Mouse (Mus musculus) limb, embryonic 14.5 days (tissue): ENCODE data around the gene Gstp3. TPM values are rescaled to one million over a fixed set of nuclear protein-coding genes. Genes with fewer than 3 reads are reported as not detected.

Experiments used
- ATAC-seq: fragments of 200-750 bp; cut with Nextera tagmentation; 2 replicates; pipeline ENCODE4 v1.8.0; 2017; ENCODE audit warnings: low read depth, moderate number of reproducible peaks, moderate TSS enrichment; ENCODE audit not compliant: low FRiP score
- DNase-seq: peaks from one replicate; pipeline ENCODE4 v3.0.0-alpha.2; 2015; ENCODE audit warnings: low spot score
- H3K27ac ChIP-seq: fragments of 300-500 bp; sonication (generic); replicated peaks from 2 replicates; pipeline ENCODE4 v1.5.1; 2014; ENCODE audit warnings: low read depth, mild to moderate bottlenecking, low read length, moderate library complexity, mixed read lengths
- H3K27me3 ChIP-seq: fragments of 300-500 bp; sonication (generic); 2 replicates; pipeline ENCODE4 v1.6.1; 2014; ENCODE audit warnings: low read length, mixed read lengths; ENCODE audit not compliant: control insufficient read depth, insufficient read depth
- H3K36me3 ChIP-seq: fragments of 300-500 bp; sonication (generic); 2 replicates; pipeline ENCODE4 v1.6.1; 2014; ENCODE audit warnings: mild to moderate bottlenecking, low read length, moderate library complexity, mixed read lengths; ENCODE audit not compliant: control insufficient read depth, insufficient read depth
- H3K4me1 ChIP-seq: fragments of 300-500 bp; sonication (generic); 2 replicates; pipeline ENCODE4 v1.6.1; 2014; ENCODE audit warnings: antibody characterized with exemption, low read length, mixed read lengths; ENCODE audit not compliant: control insufficient read depth, insufficient read depth
- H3K4me2 ChIP-seq: fragments of 300-500 bp; sonication (generic); replicated peaks from 2 replicates; pipeline ENCODE4 v1.6.1; 2014; ENCODE audit warnings: low read depth, mild to moderate bottlenecking, low read length, moderate library complexity; ENCODE audit not compliant: severe bottlenecking
- H3K4me3 ChIP-seq: fragments of 300-500 bp; sonication (generic); replicated peaks from 2 replicates; pipeline ENCODE4 v1.5.1; 2014; ENCODE audit warnings: low read length
- H3K9ac ChIP-seq: fragments of 300-500 bp; sonication (generic); 2 replicates; pipeline ENCODE4 v1.6.1; 2014; ENCODE audit warnings: mild to moderate bottlenecking, low read depth, low read length, moderate library complexity; ENCODE audit not compliant: severe bottlenecking
- H3K9me3 ChIP-seq: fragments of 300-500 bp; sonication (generic); 2 replicates; pipeline ENCODE4 v1.6.1; 2016; ENCODE audit warnings: low read length; ENCODE audit not compliant: control insufficient read depth
- POLR2A ChIP-seq: fragments of 200-500 bp; IDR thresholded peaks from 2 replicates; pipeline ENCODE4 v1.8.0; 2012; ENCODE audit warnings: inconsistent platforms, mild to moderate bottlenecking, moderate library complexity, borderline replicate concordance; ENCODE audit not compliant: insufficient read depth, insufficient read length; ENCODE audit errors: extremely low read depth
- WGBS: fragments of 180-500 bp; shearing (Covaris S2); extraction: QIAGEN DNeasy Blood & Tissue Kit; methylation state at CpG from one replicate; pipeline ENCODE4 v1.1.7; 2014; 5-methylcytosine and 5-hydroxymethylcytosine counted together
- polyA plus RNA-seq, 2 experiments: library from polyadenylated mRNA; depleted of rRNA in 1 of 2; stranded (reverse) in 1 of 2; unstranded in 1 of 2; fragments of >200 nt; fragmentation: Nextera tagmentation in 1 of 2; extraction: Ambion mirVana in 1 of 2; gene quantifications; 2 replicates each; pipeline versions ENCODE4 v1.2.1 to v1.2.3; 2012 to 2014

Gstp3 gene
- polyA plus RNA-seq, 2 experiments = 0.47 to 0.69 TPM

- no peak overlapping the region for H3K9ac ChIP-seq
- no peak for ATAC-seq
- H3K36me3 ChIP-seq = no peaks in the 10 kb centered on the region
- H3K27me3 ChIP-seq = no peaks in the 10 kb centered on the region
- 0 out of 2 replicates have a peak, but pooled peaks cover 2% of the 10 kb centered on the region for H3K4me1 ChIP-seq
- H3K27ac ChIP-seq = no peak overlapping the region
- DNase-seq = no peak
- 55% methylated on average over 15 of the region's 15 CpGs for WGBS
- H3K4me2 ChIP-seq = no peak overlapping the region
- no peak overlapping the region for H3K4me3 ChIP-seq
- H3K9me3 ChIP-seq = no peaks in the 10 kb centered on the region
- no peak for TF ChIP-seq POLR2A
Observed at GRCm38 (mm10) chr19:4055947-4056693, 3.2 kb downstream of the Gstp3 start.

DNA sequence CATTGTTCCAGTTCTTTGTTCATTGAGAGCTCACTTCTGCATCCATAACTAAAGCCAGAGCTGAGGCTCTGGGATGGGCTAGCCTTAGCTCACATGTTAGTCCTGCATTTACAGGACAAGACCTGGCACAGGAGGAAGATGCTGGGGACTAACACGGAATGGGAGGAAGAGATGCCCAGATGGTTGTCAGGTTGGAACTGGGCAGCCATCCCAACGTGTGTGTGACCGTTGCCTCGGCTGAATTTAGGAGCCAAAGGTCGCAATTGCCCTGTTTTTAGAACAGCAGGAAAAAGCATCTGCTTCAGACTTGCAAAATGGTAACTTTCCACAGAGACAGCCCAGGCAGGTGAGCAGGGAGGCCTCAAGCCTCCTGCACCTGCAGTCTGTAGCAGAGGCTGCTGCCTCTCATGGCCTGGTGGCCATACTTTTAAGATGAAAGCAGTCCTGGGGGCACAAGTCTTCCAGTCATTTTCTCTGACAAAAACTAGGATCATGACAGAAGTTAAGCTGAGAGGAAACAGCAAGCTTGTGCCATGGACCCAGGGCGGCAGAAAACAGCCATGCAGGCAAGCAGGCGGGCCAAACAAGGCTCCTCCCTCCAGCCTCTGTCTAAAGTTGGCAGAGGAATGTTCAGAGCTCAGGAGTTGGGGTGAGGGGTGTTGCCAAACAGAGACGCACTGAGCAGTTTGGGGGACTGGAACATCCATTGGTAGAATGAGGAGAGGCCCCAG lies 4.0 kb downstream of the Gstp3 start:
- Histone ChIP-seq H3K9me3 (no peaks in the 10 kb centered on the region), H3K27me3 (no peaks in the 10 kb centered on the region), H3K4me1 (0 out of 2 replicates have a peak, but pooled peaks cover 2% of the 10 kb centered on the region), H3K4me2 (no peak overlapping the region), H3K9ac (no peak overlapping the region), H3K27ac (no peak overlapping the region), H3K36me3 (no peaks in the 10 kb centered on the region), H3K4me3 (no peak overlapping the region)
- 69% methylated on average over 8 of the region's 8 CpGs for WGBS
- no peak for ATAC-seq
- DNase-seq = no peak
- TF ChIP-seq POLR2A = no peak

DNA sequence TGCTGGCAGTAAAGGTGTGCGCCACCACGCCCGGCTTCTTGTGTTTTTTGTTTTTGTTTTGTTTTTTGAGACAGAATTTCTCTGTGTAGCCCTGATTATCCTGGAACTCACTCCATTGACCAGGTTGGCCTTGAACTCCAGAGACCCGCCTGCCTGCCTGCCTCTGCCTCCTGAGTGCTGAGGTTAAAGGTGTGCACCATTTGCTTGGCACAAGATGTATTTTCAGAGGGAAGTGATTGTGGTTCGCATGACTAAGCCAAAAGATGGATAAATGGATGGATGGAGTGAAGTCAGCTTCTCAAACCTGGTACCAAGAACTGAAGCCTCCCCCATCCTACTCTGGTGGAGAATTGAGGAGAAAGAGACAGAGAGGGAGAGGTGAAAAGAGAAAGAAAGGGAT lies 4.8 kb downstream of the Gstp3 start:
- TF ChIP-seq POLR2A = no peak
- no peak overlapping the region for H3K4me2 ChIP-seq
- H3K4me3 ChIP-seq = no peak overlapping the region
- no peak for ATAC-seq
- no peak overlapping the region for H3K9ac ChIP-seq
- no peaks in the 10 kb centered on the region for H3K27me3 ChIP-seq
- 0 out of 2 replicates have a peak, but pooled peaks cover 2% of the 10 kb centered on the region for H3K4me1 ChIP-seq
- no peaks in the 10 kb centered on the region for H3K36me3 ChIP-seq
- H3K9me3 ChIP-seq = no peaks in the 10 kb centered on the region
- no peak for DNase-seq
- WGBS = 89% methylated on average over 5 of the region's 5 CpGs
- H3K27ac ChIP-seq = no peak overlapping the region

DNA sequence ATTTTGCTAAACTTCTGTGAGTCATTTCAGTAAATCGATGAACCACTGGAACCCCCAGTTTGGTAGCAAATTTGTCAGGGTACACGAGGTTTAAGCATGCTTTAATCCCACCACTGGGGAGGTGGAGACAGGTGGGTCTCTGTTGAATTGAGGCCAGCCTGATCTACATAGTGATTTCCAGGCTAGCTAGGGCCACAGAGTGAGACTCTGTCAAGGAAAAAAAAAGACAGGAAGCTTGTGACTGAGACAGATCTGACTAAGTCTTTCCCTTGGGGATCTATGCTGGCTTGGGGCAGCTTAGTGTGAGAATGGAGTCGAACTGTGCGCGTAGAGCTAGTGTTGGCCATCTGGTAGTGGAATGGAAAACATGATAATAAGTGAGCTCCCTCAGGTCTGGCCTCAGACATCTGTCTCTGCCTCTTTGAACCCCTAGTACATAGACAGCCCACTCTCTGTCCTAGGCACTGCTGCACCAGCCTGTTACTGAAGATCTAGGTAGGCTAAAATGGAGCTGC lies 6.8 kb downstream of the Gstp3 start:
- DNase-seq (no peak), ATAC-seq (no peak)
- no peak overlapping the region for H3K4me3 ChIP-seq
- 0 out of 2 replicates have a peak, but pooled peaks cover 2% of the 10 kb centered on the region for H3K4me1 ChIP-seq
- H3K27me3 ChIP-seq = no peaks in the 10 kb centered on the region
- no peak overlapping the region for H3K9ac ChIP-seq
- no peaks in the 10 kb centered on the region for H3K9me3 ChIP-seq
- TF ChIP-seq POLR2A = no peak
- WGBS = 80% methylated on average over 5 of the region's 5 CpGs
- H3K4me2 ChIP-seq = no peak overlapping the region
- H3K27ac ChIP-seq = no peak overlapping the region
- H3K36me3 ChIP-seq = no peaks in the 10 kb centered on the region

DNA sequence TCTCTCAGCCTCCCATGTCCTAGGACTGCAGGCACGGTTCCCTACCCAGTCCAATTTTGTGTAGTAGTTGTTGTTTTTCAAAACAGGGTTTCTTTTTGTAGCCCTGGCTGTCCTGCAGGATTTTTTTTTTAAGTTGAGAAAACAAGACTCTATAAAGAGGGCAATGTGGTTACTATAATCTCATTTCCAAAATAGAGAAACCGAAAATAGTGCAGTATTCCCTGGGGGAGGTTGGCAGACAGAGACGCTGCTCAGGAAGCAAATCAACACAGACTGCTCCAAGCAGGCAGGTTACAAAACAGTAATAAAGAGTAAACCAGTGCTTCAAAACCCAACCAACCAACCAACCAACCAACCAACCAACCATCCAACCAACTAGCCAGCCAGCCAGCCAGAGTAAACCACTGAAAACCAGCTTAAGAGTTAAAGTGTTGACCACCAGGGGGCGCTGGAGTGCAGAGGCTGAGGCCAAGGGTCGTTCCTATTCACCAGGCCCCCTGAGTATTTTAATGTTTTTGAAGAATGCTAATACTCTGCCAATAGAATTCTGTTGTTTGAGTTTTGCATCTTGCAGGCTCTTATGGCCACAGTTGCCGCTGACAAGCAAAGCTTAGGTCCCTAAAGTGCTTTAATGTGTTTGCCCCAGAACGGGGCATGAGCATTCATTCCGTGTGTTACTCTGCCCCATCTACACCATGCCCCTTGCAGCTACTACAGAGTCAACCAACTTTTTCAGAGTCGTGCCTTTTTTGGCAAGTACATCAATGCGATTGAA lies 7.4 kb downstream of the Gstp3 start:
- Histone ChIP-seq H3K4me1 (0 out of 2 replicates have a peak, but pooled peaks cover 2% of the 10 kb centered on the region), H3K27me3 (no peaks in the 10 kb centered on the region), H3K36me3 (no peaks in the 10 kb centered on the region), H3K9me3 (no peaks in the 10 kb centered on the region), H3K9ac (no peak overlapping the region), H3K4me2 (no peak overlapping the region), H3K27ac (no peak overlapping the region), H3K4me3 (no peak overlapping the region)
- TF ChIP-seq POLR2A = no peak
- WGBS = 44% methylated on average over 10 of the region's 10 CpGs
- ATAC-seq = no peak
- DNase-seq = peak; percentile 55
